Mouse (Mus musculus): ENCODE results near the gene Olfr771.
"Not testable (repeated sequence)": the region's sequence is repeated elsewhere in the genome, so short reads cannot be mapped to it uniquely, and the experiment has no call there.

The Olfr771 gene

GRCm38 (mm10) chr10:129164651-129165050 is at the start of gene Olfr771:
TSS of gene Olfr771 (minus strand) at chr10:129164751.
- in situ Hi-C loops (cut with MboI): no loop called here

- in situ Hi-C loops (cut with MboI): not testable (repeated sequence)
Observed at GRCm38 (mm10) chr10:129187319-129187718, 22.8 kb upstream of the Olfr771 start, which contains the start of gene Olfr773. TSS of gene Olfr773 (minus strand) at chr10:129187419.

GRCm38 (mm10) chr10:129177821-129178220 is 13.3 kb upstream of the Olfr771 start, which contains the start of gene Olfr772:
TSS of gene Olfr772 (minus strand) at chr10:129177921.
- in situ Hi-C loops (cut with MboI): not testable (repeated sequence)

GRCm38 (mm10) chr10:129138898-129139297 is 25.7 kb downstream of the Olfr771 start, which contains the start of gene Olfr770:
TSS of gene Olfr770 (minus strand) at chr10:129138998.
- in situ Hi-C loops (cut with MboI): no loop called here

GRCm38 (mm10) chr10:129117761-129118160 is 46.8 kb downstream of the Olfr771 start, which contains the start of gene Olfr769:
TSS of gene Olfr769 (minus strand) at chr10:129117861.
- in situ Hi-C loops (cut with MboI): no loop called here

GRCm38 (mm10) chr10:129115146-129115545 is 49.4 kb downstream of the Olfr771 start:
- in situ Hi-C loops (cut with MboI): no loop called here

All from mature B cell (primary cell).